Mouse (Mus musculus): ENCODE measurements at regions not wholly inside any gene's neighbourhood (a gene's known extent, or its start where the extent isn't known, plus 50 kb on each side); places are given as distances from the start of the nearest gene placed in this dataset.
A peak's percentile ranks its signal among the peaks of the same experiment; 100 is the strongest.

- no peak overlapping the region for H3K9ac ChIP-seq
- no peak overlapping the region for H3K27ac ChIP-seq
- H3K27me3 ChIP-seq (replicated peaks), result no peaks in the 10 kb centered on the region
- WGBS, result 63% methylated on average over 5 of the region's 5 CpGs
- no peak overlapping the region for H3K4me2 ChIP-seq
- H3K36me3 ChIP-seq (replicated peaks), result no peaks in the 10 kb centered on the region
- H3K9me3 ChIP-seq, result no peaks in the 10 kb centered on the region
- peaks cover 3% of the 10 kb centered on the region; the same call in 1 of the 2 replicates for H3K4me1 ChIP-seq
- ATAC-seq (replicated peaks), result no peak
- H3K4me3 ChIP-seq, result no peak overlapping the region
These were observed 121.6 kb downstream of the Icos start for GRCm38 (mm10) chr1:61099341-61099740.

- H3K4me1 ChIP-seq, result peaks cover 3% of the 10 kb centered on the region; the same call in 1 of the 2 replicates
- H3K27me3 ChIP-seq (replicated peaks), result no peaks in the 10 kb centered on the region
- H3K4me2 ChIP-seq, result no peak overlapping the region
- 68% methylated on average over 4 of the region's 4 CpGs for WGBS
- no peak overlapping the region for H3K27ac ChIP-seq
- no peak overlapping the region for H3K4me3 ChIP-seq
- no peaks in the 10 kb centered on the region for H3K9me3 ChIP-seq
- no peak overlapping the region for H3K9ac ChIP-seq
- no peaks in the 10 kb centered on the region for H3K36me3 ChIP-seq (replicated peaks)
- ATAC-seq (replicated peaks), result no peak
These were observed 124.0 kb downstream of the Icos start for GRCm38 (mm10) chr1:61101679-61102078.

- no peak overlapping the region for H3K4me3 ChIP-seq
- H3K36me3 ChIP-seq (replicated peaks), result no peaks in the 10 kb centered on the region
- H3K4me1 ChIP-seq, result peaks cover 3% of the 10 kb centered on the region; the same call in 1 of the 2 replicates
- no peak overlapping the region for H3K9ac ChIP-seq
- ATAC-seq (replicated peaks), result no peak
- no peaks in the 10 kb centered on the region for H3K9me3 ChIP-seq
- 72% methylated on average over 5 of the region's 5 CpGs for WGBS
- no peak overlapping the region for H3K4me2 ChIP-seq
- no peaks in the 10 kb centered on the region for H3K27me3 ChIP-seq (replicated peaks)
- H3K27ac ChIP-seq, result no peak overlapping the region
These were observed 124.6 kb downstream of the Icos start for GRCm38 (mm10) chr1:61102346-61102745.

- no peaks in the 10 kb centered on the region for H3K27me3 ChIP-seq (replicated peaks)
- no peak overlapping the region for H3K27ac ChIP-seq
- 91% methylated on average over 12 of the region's 12 CpGs for WGBS
- H3K4me3 ChIP-seq, result no peak overlapping the region
- no peak overlapping the region for H3K9ac ChIP-seq
- no peaks in the 10 kb centered on the region for H3K36me3 ChIP-seq (replicated peaks)
- peaks cover 3% of the 10 kb centered on the region; the same call in 1 of the 2 replicates for H3K4me1 ChIP-seq
- ATAC-seq (replicated peaks), result no peak
- H3K9me3 ChIP-seq, result no peaks in the 10 kb centered on the region
- no peak overlapping the region for H3K4me2 ChIP-seq
These were observed 125.9 kb downstream of the Icos start for GRCm38 (mm10) chr1:61103581-61103980.

- Histone ChIP-seq H3K4me1 (no peaks in the 10 kb centered on the region), H3K9ac (no peak overlapping the region), H3K4me3 (no peak overlapping the region), H3K27me3 (replicated peaks) (no peaks in the 10 kb centered on the region), H3K36me3 (replicated peaks) (no peaks in the 10 kb centered on the region), H3K9me3 (no peaks in the 10 kb centered on the region), H3K4me2 (no peak overlapping the region), H3K27ac (no peak overlapping the region)
- WGBS, result 90% methylated on average over 13 of the region's 13 CpGs
- no peak for ATAC-seq (replicated peaks)
These were observed 134.1 kb downstream of the Icos start for GRCm38 (mm10) chr1:61111731-61112309.

- Histone ChIP-seq H3K36me3 (replicated peaks) (no peaks in the 10 kb centered on the region), H3K9me3 (no peaks in the 10 kb centered on the region), H3K4me2 (no peak overlapping the region), H3K4me1 (no peaks in the 10 kb centered on the region), H3K27ac (no peak overlapping the region), H3K27me3 (replicated peaks) (no peaks in the 10 kb centered on the region), H3K4me3 (no peak overlapping the region), H3K9ac (no peak overlapping the region)
- ATAC-seq (replicated peaks), result no peak
- WGBS, result 30% methylated on average over 10 of the region's 10 CpGs
These were observed 139.8 kb downstream of the Icos start for GRCm38 (mm10) chr1:61117535-61117934.

- H3K4me1 ChIP-seq, result no peaks in the 10 kb centered on the region
- H3K4me3 ChIP-seq, result no peak overlapping the region
- no peaks in the 10 kb centered on the region for H3K27me3 ChIP-seq (replicated peaks)
- H3K36me3 ChIP-seq (replicated peaks), result no peaks in the 10 kb centered on the region
- H3K9ac ChIP-seq, result no peak overlapping the region
- no peak overlapping the region for H3K4me2 ChIP-seq
- 42% methylated on average over 4 of the region's 4 CpGs for WGBS
- peak overlapping the region; percentile 11; the same call in 1 of the 2 replicates for H3K27ac ChIP-seq
- no peak for ATAC-seq (replicated peaks)
- no peaks in the 10 kb centered on the region for H3K9me3 ChIP-seq
These were observed 140.3 kb downstream of the Icos start for GRCm38 (mm10) chr1:61118071-61118470.

- Histone ChIP-seq H3K9ac (no peak overlapping the region), H3K36me3 (replicated peaks) (no peaks in the 10 kb centered on the region), H3K4me1 (no peaks in the 10 kb centered on the region), H3K4me2 (no peak overlapping the region), H3K27ac (no peak overlapping the region), H3K27me3 (replicated peaks) (no peaks in the 10 kb centered on the region), H3K9me3 (no peaks in the 10 kb centered on the region), H3K4me3 (no peak overlapping the region)
- WGBS, result 59% methylated on average over 4 of the region's 4 CpGs
- ATAC-seq (replicated peaks), result no peak
These were observed 143.8 kb downstream of the Icos start for GRCm38 (mm10) chr1:61121480-61121879.

- Histone ChIP-seq H3K36me3 (replicated peaks) (no peaks in the 10 kb centered on the region), H3K4me3 (no peak overlapping the region), H3K4me2 (no peak overlapping the region), H3K9me3 (no peaks in the 10 kb centered on the region), H3K27ac (no peak overlapping the region), H3K4me1 (no peaks in the 10 kb centered on the region), H3K27me3 (replicated peaks) (no peaks in the 10 kb centered on the region), H3K9ac (no peak overlapping the region)
- ATAC-seq (replicated peaks), result no peak
- WGBS, result 88% methylated on average over 2 of the region's 2 CpGs
These were observed 147.4 kb downstream of the Icos start for GRCm38 (mm10) chr1:61125127-61125526.

- no peaks in the 10 kb centered on the region for H3K9me3 ChIP-seq
- H3K4me2 ChIP-seq, result no peak overlapping the region
- no peak overlapping the region for H3K27ac ChIP-seq
- no peak overlapping the region for H3K9ac ChIP-seq
- H3K4me3 ChIP-seq, result no peak overlapping the region
- H3K4me1 ChIP-seq, result peaks cover 24% of the 10 kb centered on the region
- 64% methylated on average over 9 of the region's 9 CpGs for WGBS
- ATAC-seq (replicated peaks), result no peak
- H3K36me3 ChIP-seq (replicated peaks), result no peaks in the 10 kb centered on the region
- H3K27me3 ChIP-seq (replicated peaks), result no peaks in the 10 kb centered on the region
These were observed 158.1 kb downstream of the Icos start for GRCm38 (mm10) chr1:61135597-61136545.

GRCm38 (mm10) chr1:61137210-61137885, 159.6 kb downstream of the Icos start:
- no peak for ATAC-seq (replicated peaks)
- H3K9me3 ChIP-seq, result no peaks in the 10 kb centered on the region
- no peaks in the 10 kb centered on the region for H3K27me3 ChIP-seq (replicated peaks)
- H3K4me1 ChIP-seq, result peaks cover 27% of the 10 kb centered on the region
- H3K4me3 ChIP-seq, result no peak overlapping the region
- 69% methylated on average over 5 of the region's 5 CpGs for WGBS
- H3K4me2 ChIP-seq, result no peak overlapping the region
- H3K27ac ChIP-seq, result no peak overlapping the region
- no peaks in the 10 kb centered on the region for H3K36me3 ChIP-seq (replicated peaks)
- H3K9ac ChIP-seq, result no peak overlapping the region

GRCm38 (mm10) chr1:61137954-61138353, 160.2 kb downstream of the Icos start:
- no peaks in the 10 kb centered on the region for H3K36me3 ChIP-seq (replicated peaks)
- no peaks in the 10 kb centered on the region for H3K9me3 ChIP-seq
- peaks cover 32% of the 10 kb centered on the region for H3K4me1 ChIP-seq
- 76% methylated on average over 11 of the region's 11 CpGs for WGBS
- no peak overlapping the region for H3K27ac ChIP-seq
- H3K27me3 ChIP-seq (replicated peaks), result no peaks in the 10 kb centered on the region
- no peak overlapping the region for H3K9ac ChIP-seq
- no peak overlapping the region for H3K4me2 ChIP-seq
- no peak for ATAC-seq (replicated peaks)
- H3K4me3 ChIP-seq, result no peak overlapping the region

All from midbrain, embryonic 15.5 days (tissue).